Mouse (Mus musculus) MEL-GATA-1-ER (cell line): Measurements from ENCODE around the gene Psmd7.
"Not testable (repeated sequence)": the region's sequence is repeated elsewhere in the genome, so short reads cannot be mapped to it uniquely, and the experiment has no call there.

Experiments used
- DNase-seq: peaks from one replicate; pipeline ENCODE4 v3.0.0-alpha.2; 2012; ENCODE audit warnings: low read depth; ENCODE audit errors: extremely low read depth

Gene Psmd7

DNA sequence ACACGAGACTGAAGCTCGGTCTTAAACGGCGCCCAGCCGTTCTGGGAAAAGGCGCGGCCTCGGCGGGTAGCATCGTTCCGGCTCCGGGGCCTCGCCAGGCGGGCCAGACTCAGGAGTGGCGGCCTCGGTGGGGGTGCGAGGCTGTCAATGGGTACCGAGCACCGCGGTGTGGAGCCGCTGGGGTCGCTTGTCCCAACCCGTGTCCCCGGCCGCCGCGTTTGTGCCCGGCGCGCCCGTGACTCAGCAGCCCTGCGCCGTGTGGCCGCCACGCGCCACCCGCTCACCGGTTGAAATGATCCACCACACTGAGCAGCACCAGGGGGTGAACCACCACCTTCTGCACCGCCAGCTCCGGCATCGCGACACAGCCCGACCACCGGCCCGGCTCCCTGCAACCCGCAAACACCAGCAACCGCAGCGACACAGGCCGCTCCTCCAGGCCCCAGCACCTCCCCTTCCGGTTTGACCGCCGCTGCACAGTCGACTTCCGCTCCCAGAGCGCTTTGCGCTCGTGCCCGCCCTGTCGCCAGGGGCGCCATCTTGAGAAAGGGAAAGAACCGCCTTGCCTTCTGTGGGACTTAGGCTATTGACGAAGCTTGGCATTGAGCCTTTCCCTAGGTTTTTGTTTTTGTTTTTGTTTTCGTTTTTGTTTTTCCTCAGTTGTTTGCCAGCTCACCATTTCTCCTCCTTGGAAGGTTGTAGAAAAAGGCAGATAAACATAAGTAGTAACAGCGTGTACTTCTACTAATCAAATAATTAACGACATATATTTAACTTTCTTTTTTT, at the start of gene Psmd7:
TSS of gene Psmd7 (minus strand) at position 470 of the 786 bp plus-strand sequence.
- DNase-seq: peak; percentile 80

DNA sequence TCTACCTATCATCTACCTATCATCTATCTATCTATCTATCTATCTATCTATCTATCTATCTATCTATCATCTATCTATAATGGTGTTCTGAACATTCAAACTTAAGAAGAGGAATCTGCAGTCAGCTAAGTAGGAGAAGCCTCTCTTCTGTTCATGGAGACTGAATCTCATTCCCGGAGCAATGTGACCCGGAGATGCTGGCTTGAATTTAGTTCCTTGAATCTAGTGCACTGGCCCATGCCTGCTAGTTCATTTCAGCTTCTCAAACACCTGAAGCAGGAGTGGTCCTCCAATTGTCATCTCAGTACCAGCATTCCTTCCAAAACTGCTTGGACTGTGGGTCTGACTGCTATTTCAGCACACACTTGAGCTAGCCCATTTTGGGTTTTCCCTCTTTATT, 45.5 kb upstream of the Psmd7 start:
- no peak for DNase-seq

DNA sequence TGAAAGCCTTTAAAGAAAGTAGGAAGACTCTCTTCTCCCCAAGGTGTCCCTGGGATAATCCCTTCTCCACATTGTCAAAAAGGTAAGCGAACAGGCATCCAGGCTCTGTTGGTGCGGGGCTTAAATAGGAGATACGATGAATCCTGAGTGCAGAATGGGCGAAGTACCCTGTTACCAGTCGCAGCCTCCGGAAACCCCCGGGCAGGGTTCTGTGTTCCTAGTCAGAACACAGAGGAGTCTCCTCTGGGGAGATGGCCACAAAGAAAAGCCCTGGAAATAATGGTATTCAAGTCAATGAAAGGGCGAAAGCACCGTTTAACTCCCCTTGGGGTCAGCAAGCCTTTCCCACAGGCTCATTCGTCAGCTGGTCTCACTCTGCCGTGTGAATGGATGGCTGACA, 41.4 kb upstream of the Psmd7 start:
- DNase-seq: no peak

DNA sequence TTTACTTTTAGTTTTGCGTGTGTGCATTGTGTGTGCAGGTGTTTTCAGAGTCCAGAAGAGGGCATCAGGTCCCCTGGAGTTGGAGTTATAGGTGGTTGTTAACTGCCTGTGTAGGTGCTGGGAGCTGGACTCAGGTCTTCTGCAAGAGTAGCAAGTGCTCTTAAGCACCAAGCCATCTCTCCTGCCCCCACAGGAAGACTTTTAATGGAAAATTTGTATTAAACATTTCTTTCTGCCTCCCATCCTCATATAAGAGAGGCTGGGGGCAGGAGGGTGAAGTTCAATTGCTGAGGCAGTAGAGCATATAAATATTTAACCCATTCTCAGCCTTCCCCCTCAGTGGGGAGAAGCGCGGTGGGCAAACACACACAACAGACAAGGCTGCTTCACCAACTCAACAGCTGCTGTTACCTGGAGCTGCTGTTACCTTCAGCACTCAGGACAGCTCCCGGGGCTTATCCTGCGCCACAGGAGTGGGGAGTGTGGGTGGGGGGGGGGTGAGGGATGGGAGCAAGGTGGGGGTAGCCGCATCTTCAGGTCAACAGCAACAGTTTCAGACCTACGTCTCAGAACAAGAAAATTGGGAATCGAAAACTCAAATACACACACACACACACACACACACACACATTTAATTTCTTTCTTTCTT, 40.4 kb upstream of the Psmd7 start:
- DNase-seq: no peak

DNA sequence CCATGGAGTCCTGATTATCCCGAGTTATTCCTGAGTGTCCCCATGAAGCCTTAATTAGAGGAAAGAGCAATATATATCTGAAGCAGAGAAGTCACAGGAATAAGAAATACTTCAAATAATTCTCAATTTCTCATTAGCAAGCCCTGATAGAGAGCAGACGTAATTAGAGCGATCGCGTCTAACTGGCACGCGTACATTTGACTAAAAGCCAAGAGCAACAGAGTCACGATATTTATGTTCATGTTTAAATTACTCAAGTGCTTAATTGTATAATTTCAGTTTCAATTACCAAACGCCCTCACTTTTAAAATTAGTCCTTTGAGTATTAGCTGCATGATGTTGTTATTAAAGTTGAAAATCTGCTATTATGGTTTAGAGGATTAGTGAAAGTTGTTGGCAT, 39.6 kb upstream of the Psmd7 start:
- no peak for DNase-seq

DNA sequence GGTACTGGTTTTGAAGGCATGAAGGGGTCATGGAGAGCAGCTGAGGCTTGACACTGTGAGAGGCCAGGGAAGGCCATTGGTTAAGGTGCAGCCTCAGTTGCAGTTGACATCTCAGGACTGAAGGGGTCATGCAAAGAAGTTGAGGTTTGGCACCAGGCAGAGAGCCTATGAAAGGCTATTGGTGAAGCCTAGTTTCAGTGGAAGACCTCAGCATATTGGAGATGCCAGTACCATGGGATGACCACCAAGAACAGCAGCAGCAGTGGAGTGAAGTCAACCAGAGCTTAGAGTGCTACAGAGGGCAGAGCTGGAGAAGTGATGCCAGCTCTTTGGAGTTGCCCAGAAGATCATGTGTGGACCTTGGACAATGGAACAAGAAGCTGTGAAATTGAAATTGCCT, 36.0 kb upstream of the Psmd7 start:
- not testable (repeated sequence) for DNase-seq

DNA sequence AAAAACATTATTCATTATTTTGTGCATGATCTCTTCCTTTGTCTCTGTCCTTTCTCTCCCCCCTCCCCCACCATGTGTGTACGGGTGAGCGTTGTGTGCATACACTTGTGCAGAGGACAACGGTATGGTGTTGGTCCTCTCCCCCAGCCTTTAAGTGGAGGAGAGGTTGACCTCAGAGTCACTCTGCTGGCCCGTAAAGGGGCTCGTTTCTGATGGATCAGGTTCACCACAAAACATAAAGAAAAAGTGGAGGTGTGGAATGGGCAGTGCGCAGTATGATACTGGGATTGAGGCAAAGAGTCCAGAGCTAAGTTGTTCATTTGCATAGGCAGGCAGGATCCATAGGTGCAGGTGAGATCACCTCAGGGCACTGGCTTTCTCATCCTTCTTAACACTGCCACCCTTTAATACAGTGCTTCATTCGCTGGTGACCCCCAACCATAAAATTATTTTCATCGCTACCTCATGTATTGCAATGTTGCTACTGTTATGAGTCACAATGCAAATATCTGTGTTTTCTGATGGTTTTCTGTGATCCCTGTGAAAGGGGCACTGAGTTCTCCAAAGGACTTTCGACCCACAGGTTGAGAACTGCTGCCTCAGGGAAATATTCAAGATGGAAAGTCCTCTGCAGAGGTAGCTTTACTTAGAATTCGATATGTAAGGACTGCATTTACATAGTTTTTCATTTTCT, 33.8 kb upstream of the Psmd7 start:
- no peak for DNase-seq

DNA sequence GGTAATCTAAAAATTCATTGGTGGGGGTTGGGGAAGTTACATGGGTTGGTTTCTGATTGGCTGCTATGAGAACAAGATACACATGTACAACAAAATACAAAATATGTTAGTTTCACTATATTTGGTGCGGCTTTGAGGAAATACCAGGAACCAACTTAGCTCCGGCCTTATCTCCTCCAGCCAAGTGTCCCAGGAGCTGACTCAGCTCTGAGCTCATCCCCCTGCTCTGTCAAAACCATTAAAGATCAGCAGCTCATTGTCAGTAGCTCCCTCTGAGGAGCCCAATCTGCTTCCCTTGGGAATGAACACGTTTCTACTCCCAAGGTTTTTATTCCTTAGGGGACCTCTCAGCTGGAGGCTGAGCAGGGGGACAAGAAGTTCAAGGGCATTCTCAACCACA, 32.9 kb upstream of the Psmd7 start:
- peak; percentile 82 for DNase-seq

DNA sequence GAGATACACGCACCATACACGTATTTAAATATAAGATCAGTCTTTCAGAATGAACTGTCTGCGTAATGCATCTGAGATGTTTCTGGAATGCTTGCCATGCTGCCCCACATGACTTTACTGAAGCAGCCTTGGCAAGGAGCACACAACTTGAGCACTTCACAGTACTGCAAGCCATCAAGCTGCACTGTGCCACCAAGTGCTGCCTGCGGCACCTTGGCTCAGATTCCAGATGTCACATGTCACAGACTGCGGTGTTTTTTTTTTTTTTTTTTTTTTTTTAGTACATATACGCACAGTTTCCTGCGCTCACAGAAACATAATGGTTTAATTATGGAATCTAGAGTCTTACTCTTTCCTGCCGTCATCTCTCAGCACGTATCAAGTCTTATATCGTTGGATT, 30.2 kb upstream of the Psmd7 start:
- DNase-seq: no peak

DNA sequence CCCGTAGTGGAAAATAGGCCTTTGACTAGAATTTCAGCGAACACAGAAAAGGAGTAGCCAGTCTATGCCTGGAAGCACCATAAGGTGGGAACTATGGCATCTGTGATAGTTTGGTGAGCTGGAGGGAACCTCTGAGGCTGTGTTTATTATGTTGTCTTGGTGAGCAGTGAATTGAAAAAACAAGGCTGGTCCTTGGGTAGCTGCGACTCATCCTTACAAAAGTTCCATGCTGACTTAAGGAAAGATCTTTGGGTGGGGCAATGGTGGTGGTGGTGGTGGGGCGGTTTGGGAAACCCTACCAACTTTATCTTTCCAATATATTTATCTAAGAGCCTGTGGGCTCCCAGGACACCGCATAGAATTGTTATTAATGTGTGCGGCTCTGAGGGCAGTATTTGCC, 25.1 kb upstream of the Psmd7 start:
- no peak for DNase-seq

DNA sequence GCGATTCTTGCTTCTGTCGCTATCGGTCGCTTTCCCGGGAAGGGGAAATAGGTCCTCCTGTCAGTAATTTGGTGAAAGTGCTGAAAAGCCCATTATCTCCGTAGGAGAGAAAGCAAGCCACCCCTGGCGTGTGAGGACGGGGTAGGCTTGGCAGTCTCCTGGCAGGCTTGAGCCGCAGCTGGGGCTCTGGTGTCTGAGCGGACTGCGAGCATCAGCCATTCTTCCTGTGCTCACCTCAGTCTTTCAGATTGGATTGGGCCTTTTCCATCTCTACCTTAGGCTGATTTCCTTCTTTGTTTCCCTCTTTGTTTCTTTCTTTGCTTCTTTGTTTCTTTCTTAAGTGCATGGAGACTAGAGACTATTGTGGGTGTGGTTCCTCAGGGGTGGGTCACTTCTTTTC, 22.6 kb upstream of the Psmd7 start:
- DNase-seq: no peak

DNA sequence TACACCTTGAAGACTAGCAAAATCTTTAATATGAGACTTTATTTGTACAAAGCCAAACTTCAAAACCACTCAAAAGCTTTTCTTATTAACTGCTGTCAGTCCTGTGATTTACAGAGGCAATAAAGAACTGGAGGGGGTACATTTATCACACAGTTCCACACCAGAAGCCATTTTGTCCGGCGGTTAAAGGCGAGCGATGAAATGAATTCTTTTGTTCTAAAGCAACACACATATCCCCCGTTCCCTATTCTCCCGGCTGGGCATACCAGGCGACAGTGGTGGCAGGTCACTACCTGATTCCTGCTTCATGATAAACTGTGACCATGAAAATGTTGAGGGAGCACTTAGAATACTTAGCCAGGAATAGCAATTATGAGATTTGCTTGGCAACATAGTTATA, 20.5 kb upstream of the Psmd7 start:
- DNase-seq: no peak

DNA sequence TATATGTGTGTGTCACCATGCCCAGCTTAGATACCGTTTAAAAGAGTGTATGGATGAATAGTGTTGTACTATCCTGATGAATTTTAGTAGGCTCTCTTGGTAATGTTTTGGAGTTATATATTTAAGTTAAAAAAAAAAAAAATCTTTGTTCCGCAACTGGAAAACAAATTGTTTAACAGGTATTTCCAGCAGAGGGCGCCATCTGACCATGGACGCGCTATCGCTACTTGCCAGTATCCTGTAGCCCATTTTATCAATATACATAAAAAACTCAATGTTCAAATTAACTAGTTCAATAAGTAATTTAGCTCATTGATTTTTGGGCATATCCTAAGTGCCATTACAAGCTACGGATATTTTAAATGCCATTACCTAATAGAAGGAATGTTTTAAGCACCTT, 14.8 kb upstream of the Psmd7 start:
- no peak for DNase-seq

DNA sequence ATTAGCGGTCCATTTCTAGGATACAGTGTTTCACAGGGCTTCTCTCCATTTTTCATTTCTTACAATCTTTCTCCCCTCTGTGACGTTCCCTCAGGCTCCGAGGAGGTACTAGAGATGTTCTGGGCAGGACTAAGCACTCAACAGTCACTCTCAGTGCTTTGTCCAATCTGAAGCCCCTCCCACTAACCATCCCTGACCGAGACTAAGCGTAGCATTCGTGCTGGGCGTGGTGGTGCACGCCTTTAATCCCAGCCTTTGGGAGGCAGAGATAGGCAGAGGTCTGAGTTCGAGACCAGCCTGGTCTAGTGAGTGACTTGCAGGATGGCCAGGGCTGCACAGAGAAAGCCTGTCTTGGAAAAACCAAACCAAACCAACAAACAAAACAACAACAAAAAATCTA, 11.4 kb upstream of the Psmd7 start:
- DNase-seq: no peak

DNA sequence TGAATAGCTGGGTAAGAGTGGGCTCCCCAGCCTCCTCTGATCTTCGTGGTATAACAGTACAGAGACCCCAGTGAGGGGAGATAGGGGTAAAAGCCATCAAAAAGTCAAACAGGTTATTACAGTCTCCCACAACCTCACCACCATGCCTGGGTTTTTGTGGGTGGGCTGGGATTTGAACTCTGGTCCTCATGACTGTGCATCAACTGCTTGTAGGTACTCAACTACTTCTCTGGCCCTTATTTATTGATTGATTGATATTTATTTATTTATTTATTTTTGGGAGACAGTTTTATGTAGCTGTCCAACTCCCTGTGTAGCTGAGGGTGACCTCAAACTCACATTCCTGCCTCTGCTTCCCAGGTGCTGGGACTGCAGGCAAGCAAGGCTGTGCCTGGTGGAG, 9.5 kb upstream of the Psmd7 start:
- no peak for DNase-seq

DNA sequence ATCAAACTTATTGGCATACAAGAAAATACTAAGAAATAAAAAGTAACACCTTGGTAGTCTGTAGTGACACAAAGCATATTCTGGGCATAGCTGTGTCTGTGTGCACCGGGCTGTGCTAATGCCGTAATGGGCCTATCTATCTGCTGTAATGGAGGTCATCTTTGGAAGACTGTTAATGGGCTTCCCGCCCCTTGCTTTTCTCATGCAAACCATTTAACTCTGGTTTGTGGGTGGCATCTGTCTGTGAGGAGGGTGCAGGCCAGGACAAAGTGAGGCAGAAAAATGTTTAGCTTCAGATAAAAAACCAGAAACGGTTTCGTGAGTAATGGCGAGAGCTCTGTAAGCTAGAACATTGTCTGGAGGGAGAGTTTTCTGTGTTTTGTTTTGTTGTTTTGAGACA, 6.6 kb upstream of the Psmd7 start:
- no peak for DNase-seq

DNA sequence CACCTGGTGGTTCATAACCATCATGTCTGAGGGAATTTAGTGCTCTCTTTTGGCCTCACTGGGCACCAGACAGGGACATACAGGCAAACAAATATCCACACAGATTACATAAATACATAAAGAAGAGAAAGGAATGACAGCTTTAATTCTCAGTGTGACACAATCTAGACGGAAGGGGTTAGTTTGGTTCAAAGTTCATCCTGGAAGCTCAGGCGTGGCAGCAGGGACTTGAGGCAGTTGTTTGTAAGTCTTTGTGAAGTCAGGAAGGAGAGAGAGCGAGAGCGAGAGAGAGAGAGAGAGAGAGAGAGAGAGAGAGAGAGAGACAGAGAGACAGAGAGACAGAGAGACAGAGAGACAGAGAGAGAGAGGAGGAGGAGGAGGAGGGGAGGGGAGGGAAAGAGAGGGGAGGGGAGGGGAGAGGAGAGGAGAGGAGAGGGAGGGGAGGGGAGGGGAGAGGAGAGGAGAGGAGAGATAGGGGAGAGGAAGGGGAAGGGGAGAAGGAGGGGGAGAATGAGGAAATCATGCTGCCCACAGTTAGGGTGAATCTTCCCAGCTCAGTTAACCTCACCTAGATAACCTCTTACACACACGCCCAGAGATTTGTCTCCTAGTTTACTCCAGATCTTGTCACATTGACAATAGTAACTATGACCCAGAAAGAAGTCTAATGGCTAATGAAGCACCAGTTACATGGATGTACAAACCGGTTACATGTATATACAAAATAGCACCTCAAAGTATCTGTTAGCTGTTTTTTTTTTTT, 5.9 kb upstream of the Psmd7 start:
- DNase-seq: no peak

DNA sequence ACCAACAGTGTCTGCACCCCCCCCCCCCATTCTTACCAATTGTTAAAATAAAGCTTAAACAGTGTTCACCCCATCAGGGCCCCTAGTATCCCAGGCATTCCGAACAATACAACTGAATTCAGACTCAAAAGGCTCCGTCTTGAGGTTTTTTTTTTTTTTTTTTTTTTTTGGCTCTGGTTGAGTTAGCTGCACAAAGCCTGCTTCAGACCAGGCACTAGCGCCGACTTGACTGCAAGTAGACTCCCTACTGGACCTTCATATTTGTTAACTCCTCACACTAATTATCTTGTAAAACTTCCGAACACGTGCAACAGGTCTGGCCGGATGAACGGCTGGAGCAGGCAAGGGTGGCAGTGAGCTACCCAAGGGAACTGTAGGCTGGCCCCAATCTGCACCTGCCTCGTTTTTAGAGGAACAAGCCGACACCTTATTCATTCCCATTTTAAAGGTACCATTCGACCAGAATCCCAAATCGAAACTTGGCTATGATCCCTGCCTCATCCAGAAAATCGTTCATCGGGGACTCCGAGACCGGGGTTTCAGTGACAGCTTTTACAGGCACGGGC, 752 bp downstream of the Psmd7 start:
- no peak for DNase-seq

DNA sequence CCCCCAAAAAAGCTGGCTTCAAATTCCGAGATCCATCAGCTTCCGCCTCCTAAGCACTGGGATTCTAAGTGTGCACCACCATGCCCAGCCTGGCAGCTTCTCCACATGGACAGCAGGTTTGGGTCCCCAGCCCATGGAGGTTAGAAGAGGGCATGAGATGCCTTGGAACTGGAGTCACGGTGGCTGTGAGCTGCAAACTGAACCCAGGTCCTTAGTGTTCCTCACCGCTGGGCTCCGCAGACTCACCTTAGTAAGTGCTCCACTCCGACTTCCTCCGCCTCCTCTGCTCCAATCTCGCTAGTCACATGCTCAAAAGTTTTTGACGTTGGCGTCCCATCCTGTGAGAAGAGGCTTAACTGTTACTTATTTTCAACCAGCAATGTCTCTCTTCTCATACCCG, 6.1 kb downstream of the Psmd7 start:
- DNase-seq: no peak

DNA sequence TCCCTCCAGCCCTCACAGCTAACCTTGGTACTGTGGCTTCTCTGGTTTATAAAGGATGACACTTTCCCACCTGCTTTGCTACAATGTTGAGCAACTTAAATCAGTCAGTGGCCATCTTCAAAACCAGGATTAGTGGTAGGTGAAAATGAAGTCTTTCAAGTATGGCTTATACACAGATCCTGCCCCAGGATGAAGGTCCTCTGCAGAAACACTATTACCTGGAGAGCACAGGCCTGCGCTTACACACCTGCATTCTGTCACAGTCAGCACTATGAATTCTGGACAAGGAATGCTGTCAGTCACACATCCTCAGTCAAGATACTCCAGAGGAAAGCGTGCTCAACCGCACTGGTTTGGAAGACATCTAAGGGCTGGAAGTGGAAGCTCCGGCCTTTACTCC, 6.7 kb downstream of the Psmd7 start:
- no peak for DNase-seq

DNA sequence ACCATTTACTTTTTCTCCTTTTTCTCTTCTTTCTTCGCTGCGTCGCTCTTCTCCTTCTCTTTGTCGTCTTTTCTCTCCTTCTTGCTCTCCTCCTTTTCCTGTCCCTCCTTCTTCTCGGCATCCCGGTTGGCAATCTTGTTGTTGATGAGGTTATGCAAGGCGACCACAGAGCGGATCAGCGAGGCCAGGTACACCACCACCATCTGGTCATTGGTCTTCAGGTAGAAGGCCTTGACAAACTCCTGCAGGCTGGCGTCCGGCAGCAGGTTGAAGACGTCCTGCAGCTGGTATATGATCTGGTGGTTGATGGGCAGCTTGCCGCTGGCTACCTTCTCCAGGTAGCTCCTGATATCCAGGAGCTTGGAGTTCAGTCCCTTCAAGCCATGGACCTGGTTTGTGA, 7.4 kb downstream of the Psmd7 start:
- DNase-seq: no peak

DNA sequence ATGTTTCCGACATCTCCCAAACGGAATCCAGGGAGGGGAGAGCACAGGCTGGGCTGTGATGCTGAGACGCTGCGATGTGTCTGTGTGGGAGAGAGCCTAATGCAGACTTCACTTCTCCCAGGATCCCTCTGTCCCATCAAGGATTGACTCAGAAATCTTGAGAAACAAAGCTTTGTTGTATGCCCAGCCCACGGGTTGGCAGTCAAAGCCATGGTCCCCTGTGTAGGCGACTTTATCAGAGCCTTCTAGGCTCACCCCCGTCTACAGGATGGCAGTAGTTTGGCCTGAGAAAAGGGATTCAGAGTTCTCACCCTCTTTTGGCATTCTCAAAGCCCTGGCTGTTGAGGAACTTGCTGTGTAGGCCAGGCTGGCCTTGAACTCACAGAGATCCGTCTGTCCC, 9.7 kb downstream of the Psmd7 start:
- no peak for DNase-seq
